Mouse (Mus musculus): ENCODE results near the gene Caskin1.
A peak's percentile ranks its signal among the peaks of the same experiment; 100 is the strongest.

Gene Caskin1

DNA sequence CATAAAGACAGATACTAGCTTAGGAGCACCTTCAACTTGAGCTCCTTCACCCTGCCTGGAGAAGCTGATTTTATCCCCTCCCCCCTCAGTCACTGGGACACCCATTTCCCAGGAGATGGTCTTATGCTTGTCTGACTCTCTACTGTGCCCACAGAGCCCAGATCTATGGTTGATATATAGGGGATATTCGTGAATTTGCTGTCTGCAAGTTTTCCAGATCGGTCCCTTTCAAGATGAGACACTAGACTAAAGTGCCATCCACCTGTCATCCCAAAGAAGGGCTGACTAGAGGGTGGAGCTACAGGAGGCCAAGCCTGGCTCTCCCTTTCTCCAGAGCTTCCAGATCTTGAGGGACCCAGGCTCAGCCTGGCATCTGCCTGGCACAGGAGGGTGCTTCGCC lies 42.7 kb downstream of the Caskin1 start:
- DNase-seq (ENCODE audit: low spot score) = no peak

GRCm38 (mm10) chr17:24532045-24532444 lies 43.6 kb downstream of the Caskin1 start:
- no peak for DNase-seq (ENCODE audit: low spot score)

DNA sequence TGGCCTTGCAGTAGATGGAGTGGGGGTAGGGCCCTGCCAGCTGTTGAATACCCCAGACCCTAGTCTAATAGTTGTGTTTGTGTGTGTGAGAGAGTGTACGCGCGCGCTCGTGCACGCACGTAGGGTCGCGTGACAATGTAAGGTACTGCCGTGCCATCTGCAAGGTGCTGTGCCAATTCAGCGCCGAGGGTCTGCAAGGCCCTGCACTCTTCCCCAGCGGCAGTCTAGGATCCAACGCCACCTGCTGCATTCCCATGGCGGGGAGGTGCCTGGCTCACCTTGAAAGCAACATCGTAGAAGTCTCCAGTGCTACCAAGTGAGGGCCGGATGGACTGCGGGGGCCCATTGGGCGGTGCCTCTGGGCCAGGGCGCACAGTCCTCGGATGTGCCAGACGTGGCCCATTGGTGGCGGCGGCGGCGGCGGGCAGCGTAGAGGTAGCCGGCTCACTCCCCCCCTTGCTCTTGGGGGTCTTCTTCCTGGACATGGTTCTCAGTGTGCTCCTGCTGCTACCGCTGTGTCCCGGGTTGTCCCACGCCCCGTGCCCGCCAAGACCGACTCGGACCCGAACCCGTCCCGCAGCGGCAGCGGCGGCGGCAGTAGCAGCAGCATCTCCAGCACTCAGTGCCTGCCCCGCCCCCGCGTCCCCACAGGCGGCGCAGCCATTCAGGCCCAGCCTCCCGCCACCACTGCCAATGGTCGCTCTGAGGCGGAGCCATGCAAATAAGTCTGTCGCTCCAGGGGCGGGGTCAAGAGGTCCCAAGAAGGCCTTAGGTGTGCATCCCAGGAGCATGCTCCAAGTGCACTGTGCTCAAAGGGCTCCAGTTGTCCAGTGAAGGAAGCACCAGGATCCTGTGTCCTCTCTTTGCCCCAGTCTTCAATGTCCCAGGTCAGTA lies 44.9 kb downstream of the Caskin1 start:
- DNase-seq (ENCODE audit: low spot score) = peak; percentile 55

GRCm38 (mm10) chr17:24534160-24534718 lies 45.8 kb downstream of the Caskin1 start, which contains the start of gene Rab26:
Gene Rab26, minus strand, starts transcription at chr17:24534210.
- DNase-seq (ENCODE audit: low spot score) = no peak

- no peak for DNase-seq (ENCODE audit: low spot score)
Measured at GRCm38 (mm10) chr17:24535300-24535699, 46.9 kb downstream of the Caskin1 start.

DNA sequence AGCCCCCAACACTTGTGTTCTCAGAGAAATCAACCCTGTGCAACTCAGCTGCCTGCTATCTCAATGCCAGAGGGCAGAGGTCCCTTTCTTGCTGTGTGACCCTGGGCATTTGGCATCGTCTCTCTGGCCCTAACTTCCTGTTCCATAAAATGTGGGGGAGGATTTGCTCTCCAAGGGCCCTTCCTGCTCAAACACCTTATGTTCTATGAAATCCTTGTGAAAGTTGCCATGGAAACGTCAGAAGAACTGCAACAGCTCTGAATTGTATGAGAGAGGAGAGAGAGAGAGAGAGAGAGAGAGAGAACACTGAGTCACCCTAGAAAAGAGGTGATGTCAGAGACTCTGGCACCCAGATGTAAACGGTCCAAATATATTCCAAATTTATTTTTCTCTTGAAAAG lies 49.1 kb downstream of the Caskin1 start:
- no peak for DNase-seq (ENCODE audit: low spot score)

DNA sequence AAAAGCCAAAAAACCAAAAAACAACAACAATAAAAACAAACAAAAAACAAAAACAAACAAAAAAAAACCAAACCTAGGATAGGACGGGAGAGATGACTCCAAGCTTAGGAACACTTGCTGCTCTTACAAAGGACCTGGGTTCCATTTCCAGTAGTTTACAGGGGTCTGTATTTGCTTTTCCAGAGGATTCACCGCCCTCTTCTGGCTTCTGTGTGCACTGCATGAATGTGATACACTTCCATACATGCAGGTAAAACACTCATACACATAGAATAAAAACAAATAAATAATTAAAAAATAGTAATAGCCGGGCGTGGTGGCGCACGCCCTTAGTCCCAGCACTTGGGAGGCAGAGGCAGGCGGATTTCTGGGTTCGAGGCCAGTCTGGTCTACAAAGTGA lies 50.5 kb downstream of the Caskin1 start:
- DNase-seq (ENCODE audit: low spot score) = peak; percentile 41

DNA sequence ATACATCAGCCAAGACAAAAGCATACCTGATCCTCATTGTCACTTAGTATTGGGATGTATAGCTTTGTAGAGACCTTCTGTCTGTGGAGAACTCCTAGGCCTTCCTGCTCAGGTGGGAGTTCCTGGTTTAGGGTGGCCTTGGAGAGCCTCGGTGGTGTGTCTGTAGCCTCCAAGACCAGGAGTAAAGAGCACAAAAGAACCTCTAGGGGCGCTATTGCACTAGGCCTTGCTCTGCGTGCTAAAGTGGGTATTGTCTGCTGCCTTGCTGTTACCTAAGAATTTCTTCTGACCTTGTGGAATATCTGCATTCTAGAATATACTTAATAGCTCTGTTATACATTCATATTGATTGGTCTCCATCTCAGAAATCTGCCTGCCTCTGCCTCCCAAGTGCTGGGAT lies 52.0 kb downstream of the Caskin1 start:
- no peak for DNase-seq (ENCODE audit: low spot score)

DNA sequence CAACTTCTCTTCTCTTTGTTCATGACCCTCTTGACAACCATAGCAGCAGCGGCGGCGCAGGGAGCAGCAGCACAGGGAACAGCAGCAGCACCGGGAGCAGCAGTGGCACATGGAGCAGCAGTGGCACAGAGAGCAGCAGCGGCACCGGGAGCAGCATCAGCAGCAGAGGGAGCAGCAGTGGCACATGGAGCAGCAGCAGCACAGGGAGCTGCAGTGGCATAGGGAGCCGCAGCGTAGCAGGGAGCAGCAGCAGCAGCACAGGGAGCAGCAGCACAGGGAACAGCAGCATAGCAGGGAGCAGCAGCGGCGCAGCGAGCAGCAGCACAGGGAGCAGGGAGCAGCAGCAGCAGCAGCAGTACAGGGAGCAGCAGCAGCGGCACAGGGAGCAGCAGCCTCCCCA lies 56.2 kb downstream of the Caskin1 start:
- DNase-seq (ENCODE audit: low spot score) = no peak

- no peak for DNase-seq (ENCODE audit: low spot score)
Measured at GRCm38 (mm10) chr17:24545247-24545646, 56.8 kb downstream of the Caskin1 start.

DNA sequence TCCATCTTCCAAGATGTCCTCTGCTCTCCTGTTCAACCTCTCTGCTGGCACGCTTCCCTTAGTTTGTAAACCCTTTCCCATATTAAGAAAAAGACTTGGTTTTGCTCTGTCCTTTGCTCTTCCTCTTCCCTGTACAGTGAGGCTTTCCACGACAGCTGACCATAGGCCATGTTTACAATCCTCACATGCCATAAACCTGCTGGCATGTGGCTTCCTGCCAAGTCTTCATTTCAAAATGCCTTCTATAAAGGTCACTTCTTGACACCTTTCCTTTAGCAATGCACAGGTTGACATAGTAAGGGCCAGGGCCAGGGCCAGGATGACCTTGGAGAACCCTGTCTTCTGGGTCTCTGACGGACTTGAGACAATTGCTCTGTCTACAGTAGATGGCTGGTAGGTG lies 57.8 kb downstream of the Caskin1 start:
- no peak for DNase-seq (ENCODE audit: low spot score)

DNA sequence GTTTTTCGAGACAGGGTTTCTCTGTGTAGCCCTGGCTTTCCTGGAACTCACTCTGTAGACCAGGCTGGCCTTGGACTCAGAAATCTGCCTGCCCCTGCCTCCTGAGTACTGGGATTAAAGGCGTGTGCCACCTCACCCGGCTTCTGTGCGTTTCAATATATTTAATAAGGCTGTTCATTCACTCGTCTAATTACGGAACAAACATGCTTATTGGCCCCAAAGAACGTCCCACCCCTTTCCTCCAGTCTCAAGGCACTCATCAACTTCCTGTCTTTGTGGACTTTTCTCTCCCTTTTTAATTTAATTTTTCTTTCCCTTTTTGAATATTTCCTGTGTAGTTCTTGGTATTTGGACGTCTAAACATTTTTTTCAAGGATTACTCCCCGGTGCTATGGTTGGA lies 60.0 kb downstream of the Caskin1 start:
- peak; percentile 62 for DNase-seq (ENCODE audit: low spot score)

GRCm38 (mm10) chr17:24548921-24549617 lies 60.7 kb downstream of the Caskin1 start:
- peak; percentile 82 for DNase-seq (ENCODE audit: low spot score)

DNA sequence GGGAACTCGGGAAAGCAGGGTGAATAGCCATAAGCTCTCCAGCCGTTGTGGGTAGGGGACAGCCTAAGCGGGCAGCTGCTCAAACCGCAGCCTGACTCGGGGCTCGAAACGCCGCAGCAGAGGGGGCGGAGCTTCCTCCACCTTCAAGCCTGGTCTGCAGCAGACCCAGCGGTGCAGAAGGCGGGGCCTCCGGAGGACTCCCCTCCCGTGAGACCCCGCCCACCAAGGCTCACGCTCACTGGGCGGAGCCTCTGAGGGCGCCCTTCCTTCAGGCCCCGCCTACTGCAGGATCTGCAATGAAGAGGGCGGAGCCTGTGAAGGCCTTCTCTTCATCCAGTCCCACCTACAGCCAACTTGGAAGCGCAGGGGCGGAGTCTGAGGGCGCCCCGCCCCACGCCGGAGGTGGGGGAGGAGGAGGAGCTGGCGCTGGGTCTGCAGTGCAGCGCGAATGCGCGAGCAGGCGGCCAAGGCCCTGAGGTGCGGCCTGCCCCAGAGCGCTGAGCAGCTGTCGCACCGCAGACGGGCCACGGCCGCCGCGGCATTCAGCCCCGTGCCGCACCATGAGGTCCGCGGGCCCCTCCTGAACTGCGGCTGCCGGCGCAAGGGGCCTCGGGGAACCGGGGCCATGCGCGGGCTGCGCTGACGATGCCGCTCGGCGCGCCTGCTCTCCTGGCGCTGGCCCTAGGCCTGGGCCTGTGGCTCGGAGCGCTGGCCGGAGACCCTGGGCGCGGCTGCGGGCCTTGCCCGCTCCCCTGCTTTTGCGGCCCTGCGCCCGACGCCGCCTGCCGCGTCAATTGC lies 61.4 kb downstream of the Caskin1 start, which contains the start of gene Pkd1:
Gene Pkd1 (plus strand): TSS at position 217 of the 798 bp plus-strand sequence.
- peak; percentile 100 for DNase-seq (ENCODE audit: low spot score)

GRCm38 (mm10) chr17:24550416-24551049 lies 62.1 kb downstream of the Caskin1 start:
- DNase-seq (ENCODE audit: low spot score) = peak; percentile 94

DNA sequence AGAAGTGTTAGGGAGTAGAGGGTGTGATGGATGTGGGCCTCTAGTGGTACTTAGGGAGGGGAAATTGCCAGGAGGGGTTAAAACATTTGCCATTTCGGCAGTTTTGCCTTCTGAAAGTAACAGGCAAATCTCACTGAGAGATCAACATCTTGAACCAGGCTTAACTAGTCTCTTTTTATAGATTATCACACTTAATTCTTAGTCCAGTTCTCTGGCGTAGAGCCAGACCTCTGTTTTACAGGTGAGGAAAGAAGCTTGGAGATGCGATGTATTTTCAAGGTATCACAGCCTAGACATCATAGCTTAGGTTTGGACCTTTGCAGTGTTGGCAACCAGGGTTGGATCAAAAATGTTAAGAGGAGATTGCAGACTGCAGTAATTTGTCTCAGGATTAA lies 62.6 kb downstream of the Caskin1 start:
- no peak for DNase-seq (ENCODE audit: low spot score)

DNA sequence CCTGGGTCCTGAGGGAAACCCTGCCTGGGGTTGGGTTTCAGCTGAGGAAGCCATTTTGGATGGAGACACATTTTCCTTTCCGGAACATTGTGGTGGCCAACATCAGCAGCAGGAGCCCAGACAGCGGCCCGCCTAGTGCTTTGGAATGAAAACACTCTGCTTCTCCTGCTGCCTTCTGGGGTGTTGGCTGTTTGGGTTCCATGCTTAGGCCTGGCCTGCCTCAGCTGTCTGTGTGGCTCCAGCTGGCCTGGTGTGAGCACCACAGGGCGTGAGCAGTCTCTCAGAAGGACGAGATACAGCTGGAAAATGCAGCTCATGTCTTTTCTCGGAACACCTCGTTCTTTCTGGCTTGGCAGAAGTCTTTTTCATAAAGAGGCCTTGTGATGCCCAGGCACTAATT lies 68.7 kb downstream of the Caskin1 start:
- no peak for DNase-seq (ENCODE audit: low spot score)
